Mouse (Mus musculus) ES-Bruce4 (cell line): Measurements from ENCODE around the gene 4930596D02Rik.

Experiments used
- CTCF ChIP-seq: IDR thresholded peaks from one replicate; pipeline ENCODE4 v1.8.1; 2011; ENCODE audit warnings: low read depth, low read length
- POLR2A ChIP-seq: IDR thresholded peaks from one replicate; pipeline ENCODE4 v1.8.1; 2011; ENCODE audit warnings: low read length; ENCODE audit not compliant: insufficient read depth

- TF ChIP-seq CTCF (no peak), POLR2A (no peak)
Observed at GRCm38 (mm10) chr14:35780033-35780432, 31.7 kb downstream of the 4930596D02Rik start.
